In genomic region chr9:62244612-62245010, GRCm38 (mm10) we compare ENCODE assay signal across 11 mouse cellular contexts. TPM values are rescaled to one million over a fixed set of nuclear protein-coding genes. Genes with fewer than 3 reads are reported as not detected.
A peak's percentile ranks its signal among the peaks of the same experiment; 100 is the strongest.
DNase-seq lines count a peak whose midpoint lies in the region; ATAC-seq and TF ChIP-seq lines count a peak whose summit lies in the region.
"Had no signal": no experiment of that assay in that cellular context is flagged by ENCODE, and none has a peak within 500 bp of the region (broad histone marks: within the 10 kb centered on the region; RNA-seq: fewer than 3 reads in every experiment).

No protein-coding gene starts in this region.

- peak overlapping the region; percentile 63; the same call in 1 of the 2 replicates for H3K4me2 ChIP-seq in heart, embryonic 16.5 days (ENCODE audit: low read depth, low read length)
- H3K4me2 ChIP-seq in lung, postnatal 0 days (replicated peaks; ENCODE audit: low read depth, low read length), result peak overlapping the region; percentile 39; the same call in 1 of the 2 replicates
- peak overlapping the region; percentile 61 for H3K4me2 ChIP-seq in intestine, postnatal 0 days (replicated peaks; ENCODE audit: low read depth)
- no peak overlapping the region for H3K4me2 ChIP-seq in neural tube, embryonic 13.5 days

- no peak for DNase-seq in heart, postnatal 4 days
- no peak for DNase-seq in lung, postnatal 0 days (ENCODE audit: low spot score)
- DNase-seq in lung, postnatal 25 days (ENCODE audit: low spot score), result no peak
- no peak for DNase-seq in right cerebral cortex, postnatal 36 days (ENCODE audit: low spot score in 2 of 2)
- no peak for DNase-seq in thymus, postnatal 10 days (ENCODE audit: low spot score in 2 of 2)

- no peaks in the 10 kb centered on the region for H3K9me3 ChIP-seq in heart, embryonic 16.5 days (replicated peaks; ENCODE audit: control insufficient read depth, low read length)
- no peaks in the 10 kb centered on the region for H3K9me3 ChIP-seq in lung, postnatal 0 days (ENCODE audit: low read length)
- H3K9me3 ChIP-seq in intestine, postnatal 0 days (ENCODE audit: control insufficient read depth), result no peaks in the 10 kb centered on the region
- no peaks in the 10 kb centered on the region for H3K9me3 ChIP-seq in neural tube, embryonic 13.5 days

- WGBS in heart, embryonic 16.5 days, result 36% methylated on average over 3 of the region's 3 CpGs
- WGBS in lung, postnatal 0 days, result 31% methylated on average over 3 of the region's 3 CpGs
- 38% methylated on average over 3 of the region's 3 CpGs for WGBS in intestine, postnatal 0 days
- 32% methylated on average over 3 of the region's 3 CpGs for WGBS in neural tube, embryonic 13.5 days

- 0 out of 2 replicates have a peak, but pooled peaks cover 4% of the 10 kb centered on the region for H3K4me1 ChIP-seq in heart, embryonic 16.5 days (ENCODE audit: control insufficient read depth, insufficient read depth, low read length)
- H3K4me1 ChIP-seq in lung, postnatal 0 days (ENCODE audit: insufficient read depth, low read depth, low read length), result no peaks in the 10 kb centered on the region; the same call in 1 of the 2 replicates
- H3K4me1 ChIP-seq in intestine, postnatal 0 days (replicated peaks; ENCODE audit: control insufficient read depth, insufficient read depth, low read length), result 0 out of 2 replicates have a peak, but pooled peaks cover 4% of the 10 kb centered on the region
- H3K4me1 ChIP-seq in neural tube, embryonic 13.5 days (replicated peaks), result peaks cover 21% of the 10 kb centered on the region

- H3K27me3 ChIP-seq in heart, embryonic 16.5 days (ENCODE audit: control insufficient read depth, insufficient read depth, low read length), result no peaks in the 10 kb centered on the region
- H3K27me3 ChIP-seq in lung, postnatal 0 days (replicated peaks; ENCODE audit: insufficient read depth, low read length), result no peaks in the 10 kb centered on the region
- no peaks in the 10 kb centered on the region for H3K27me3 ChIP-seq in intestine, postnatal 0 days (replicated peaks; ENCODE audit: control insufficient read depth, insufficient read depth, low read length)
- no peaks in the 10 kb centered on the region; the same call in 1 of the 2 replicates for H3K27me3 ChIP-seq in neural tube, embryonic 13.5 days

- H3K9ac ChIP-seq in heart, embryonic 16.5 days (ENCODE audit: low read length), result 0 out of 2 replicates have a peak overlapping the region, but pooled peaks have one; percentile 18
- no peak overlapping the region for H3K9ac ChIP-seq in lung, postnatal 0 days (replicated peaks; ENCODE audit: low read depth)
- no peak overlapping the region for H3K9ac ChIP-seq in intestine, postnatal 0 days (ENCODE audit: low read depth, low read length)
- no peak overlapping the region for H3K9ac ChIP-seq in neural tube, embryonic 13.5 days

- H3K4me3 ChIP-seq in heart, embryonic 16.5 days (ENCODE audit: low read length), result peak overlapping the region; percentile 43; the same call in 1 of the 2 replicates
- H3K4me3 ChIP-seq in lung, postnatal 0 days (ENCODE audit: low read depth, low read length), result no peak overlapping the region
- H3K4me3 ChIP-seq in intestine, postnatal 0 days (ENCODE audit: low read depth, low read length), result 0 out of 2 replicates have a peak overlapping the region, but pooled peaks have one; percentile 16
- no peak overlapping the region for H3K4me3 ChIP-seq in neural tube, embryonic 13.5 days

- no peaks in the 10 kb centered on the region for H3K36me3 ChIP-seq in heart, embryonic 16.5 days (ENCODE audit: control insufficient read depth, insufficient read depth)
- no peaks in the 10 kb centered on the region for H3K36me3 ChIP-seq in lung, postnatal 0 days (ENCODE audit: insufficient read depth, low read length)
- no peaks in the 10 kb centered on the region for H3K36me3 ChIP-seq in intestine, postnatal 0 days (ENCODE audit: control insufficient read depth, insufficient read depth)
- H3K36me3 ChIP-seq in neural tube, embryonic 13.5 days, result no peaks in the 10 kb centered on the region

- no peak for ATAC-seq in heart, embryonic 16.5 days (replicated peaks; ENCODE audit: extremely low read depth, insufficient read depth, low FRiP score)
- no peak for ATAC-seq in lung, postnatal 0 days
- peak; percentile 42 for ATAC-seq in intestine, postnatal 0 days
- ATAC-seq in neural tube, embryonic 13.5 days (ENCODE audit: low read depth), result peak; percentile 33; the same call in 1 of the 2 replicates

- TF ChIP-seq EP300 in lung, postnatal 0 days (IDR thresholded peaks at IDR 0.05), result no peak

- no peak overlapping the region for H3K27ac ChIP-seq in heart, embryonic 16.5 days (ENCODE audit: low read length)
- H3K27ac ChIP-seq in lung, postnatal 0 days (ENCODE audit: low read length), result no peak overlapping the region
- no peak overlapping the region for H3K27ac ChIP-seq in intestine, postnatal 0 days (ENCODE audit: low read depth, low read length)
- H3K27ac ChIP-seq in neural tube, embryonic 13.5 days (replicated peaks), result no peak overlapping the region
- H3K27ac ChIP-seq: macrophage had no signal

- TF ChIP-seq CTCF in lung, postnatal 0 days (IDR thresholded peaks at IDR 0.05), result no peak
- no peak for TF ChIP-seq CTCF in intestine, postnatal 0 days (IDR thresholded peaks at IDR 0.05; ENCODE audit: low read depth)

RNA-seq across cellular contexts. Expression of gene Spesp1, which starts 37.4 kb away (rescaled TPM):
- polyA plus RNA-seq in heart, embryonic 16.5 days (2015; fragmentation: Nextera tagmentation; extraction: Ambion mirVana), result not detected in 2 replicates
- not detected for total RNA-seq in heart, postnatal 4 days (2021)
- not detected in 2 replicates for polyA plus RNA-seq in lung, postnatal 0 days (2015; fragmentation: Nextera tagmentation; extraction: Ambion mirVana)
- polyA plus RNA-seq in intestine, postnatal 0 days (2015; fragmentation: Nextera tagmentation; extraction: Ambion mirVana), result not detected in 2 replicates
- polyA plus RNA-seq in neural tube, embryonic 13.5 days (2015; fragmentation: Nextera tagmentation; extraction: Ambion mirVana), result not detected in 2 replicates
- polyA plus RNA-seq: cortical plate, adult 2 months; macrophage; spleen, adult 2 months had no signal

Comparison
In these comparisons a context has a peak if more than half of its experiments do, and no peak if none do; other contexts are left out.
1. ATAC-seq: peak in intestine, postnatal 0 days (single experiment) and neural tube, embryonic 13.5 days (single experiment); none in heart, embryonic 16.5 days (single experiment) and lung, postnatal 0 days (single experiment).
2. H3K4me3 ChIP-seq: peak in heart, embryonic 16.5 days (single experiment) and intestine, postnatal 0 days (single experiment); none in lung, postnatal 0 days (single experiment) and neural tube, embryonic 13.5 days (single experiment).